Comparison of ENCODE assay signal across 23 mouse cellular contexts in genomic region chr15:27483183-27483582, GRCm38 (mm10). TPM values are rescaled to one million over a fixed set of nuclear protein-coding genes. Genes with fewer than 3 reads are reported as not detected.
A peak's percentile ranks its signal among the peaks of the same experiment; 100 is the strongest.
DNase-seq lines count a peak whose midpoint lies in the region; ATAC-seq and TF ChIP-seq lines count a peak whose summit lies in the region.
"Had no signal": no experiment of that assay in that cellular context is flagged by ENCODE, and none has a peak within 500 bp of the region (broad histone marks: within the 10 kb centered on the region; RNA-seq: fewer than 3 reads in every experiment).

No protein-coding gene starts in this region.

- 70% methylated on average over 3 of the region's 3 CpGs for WGBS in hindbrain, embryonic 13.5 days
- 60% methylated on average over 3 of the region's 3 CpGs for WGBS in hindbrain, postnatal 0 days
- 40% methylated on average over 3 of the region's 3 CpGs for WGBS in lung, embryonic 15.5 days
- 47% methylated on average over 3 of the region's 3 CpGs for WGBS in lung, postnatal 0 days

- no peak overlapping the region for H3K4me3 ChIP-seq in hindbrain, embryonic 13.5 days
- H3K4me3 ChIP-seq in hindbrain, postnatal 0 days (ENCODE audit: low read length), result no peak overlapping the region
- no peak overlapping the region for H3K4me3 ChIP-seq in lung, embryonic 15.5 days
- no peak overlapping the region for H3K4me3 ChIP-seq in lung, postnatal 0 days (ENCODE audit: low read depth, low read length)
- H3K4me3 ChIP-seq: embryonic facial prominence, embryonic 12.5 days; embryonic facial prominence, embryonic 15.5 days; forebrain, embryonic 12.5 days; heart, adult 2 months; heart, embryonic 10.5 days; heart, embryonic 13.5 days; hindbrain, embryonic 15.5 days; intestine, embryonic 15.5 days had no signal

- ATAC-seq in hindbrain, embryonic 13.5 days (ENCODE audit: low FRiP score), result no peak
- no peak for ATAC-seq in hindbrain, postnatal 0 days
- ATAC-seq in lung, embryonic 15.5 days (ENCODE audit: borderline replicate concordance, extremely low read depth, low FRiP score, low TSS enrichment), result peak; percentile 50; the same call in 1 of the 2 replicates
- no peak for ATAC-seq in lung, postnatal 0 days
- ATAC-seq: CD4-positive, CD25-positive, alpha-beta regulatory T cell, adult 4 months; intestine, embryonic 15.5 days had no signal

- 0 out of 2 replicates have a peak overlapping the region, but pooled peaks have one; percentile 30 for H3K27ac ChIP-seq in hindbrain, embryonic 13.5 days
- H3K27ac ChIP-seq in hindbrain, postnatal 0 days, result no peak overlapping the region
- no peak overlapping the region for H3K27ac ChIP-seq in lung, embryonic 15.5 days
- H3K27ac ChIP-seq in lung, postnatal 0 days (ENCODE audit: low read length), result no peak overlapping the region
- H3K27ac ChIP-seq: embryonic facial prominence, embryonic 12.5 days; embryonic facial prominence, embryonic 15.5 days; forebrain, embryonic 12.5 days; heart, adult 2 months; heart, embryonic 10.5 days; heart, embryonic 13.5 days; hindbrain, embryonic 15.5 days; intestine, embryonic 15.5 days had no signal

- H3K4me2 ChIP-seq in hindbrain, embryonic 13.5 days, result no peak overlapping the region
- H3K4me2 ChIP-seq in hindbrain, postnatal 0 days (ENCODE audit: low read depth, low read length), result no peak overlapping the region
- H3K4me2 ChIP-seq in lung, embryonic 15.5 days, result no peak overlapping the region
- H3K4me2 ChIP-seq in lung, postnatal 0 days (replicated peaks; ENCODE audit: low read depth, low read length), result no peak overlapping the region
- H3K4me2 ChIP-seq: embryonic facial prominence, embryonic 12.5 days; embryonic facial prominence, embryonic 15.5 days; forebrain, embryonic 12.5 days; heart, embryonic 13.5 days; hindbrain, embryonic 15.5 days; intestine, embryonic 15.5 days had no signal

- TF ChIP-seq EP300 in lung, postnatal 0 days (IDR thresholded peaks at IDR 0.05), result no peak

- DNase-seq in hindbrain, postnatal 0 days (ENCODE audit: low spot score), result no peak
- no peak for DNase-seq in lung, postnatal 0 days (ENCODE audit: low spot score)
- peak; percentile 37 for DNase-seq in ES-CJ7 (ENCODE audit: low read depth, low spot score)
- DNase-seq in ZHBTc4 (ENCODE audit: low read depth, low spot score), result peak; percentile 38
- DNase-seq: adrenal gland, postnatal 14 days; cerebellum, adult 11 months; cerebellum, adult 2 months; cerebellum, adult 9-11 months; gastrocnemius, postnatal 10 days; gastrocnemius, postnatal 36 days; heart, adult 2 months; heart, postnatal 14 days; heart, postnatal 4 days had no signal

- peaks cover 58% of the 10 kb centered on the region for H3K4me1 ChIP-seq in hindbrain, embryonic 13.5 days (replicated peaks)
- peaks cover 39% of the 10 kb centered on the region for H3K4me1 ChIP-seq in hindbrain, postnatal 0 days (ENCODE audit: insufficient read depth, low read length)
- H3K4me1 ChIP-seq in lung, embryonic 15.5 days, result peaks cover 25% of the 10 kb centered on the region
- no peaks in the 10 kb centered on the region; the same call in 1 of the 2 replicates for H3K4me1 ChIP-seq in lung, postnatal 0 days (ENCODE audit: insufficient read depth, low read depth, low read length)

- H3K36me3 ChIP-seq in hindbrain, embryonic 13.5 days, result no peaks in the 10 kb centered on the region
- no peaks in the 10 kb centered on the region for H3K36me3 ChIP-seq in hindbrain, postnatal 0 days (ENCODE audit: insufficient read depth, low read length)
- H3K36me3 ChIP-seq in lung, embryonic 15.5 days, result no peaks in the 10 kb centered on the region
- H3K36me3 ChIP-seq in lung, postnatal 0 days (ENCODE audit: insufficient read depth, low read length), result no peaks in the 10 kb centered on the region
- H3K36me3 ChIP-seq: embryonic facial prominence, embryonic 12.5 days; embryonic facial prominence, embryonic 15.5 days; forebrain, embryonic 12.5 days; heart, embryonic 10.5 days; heart, embryonic 13.5 days; hindbrain, embryonic 15.5 days; intestine, embryonic 15.5 days had no signal

- H3K27me3 ChIP-seq in hindbrain, embryonic 13.5 days, result no peaks in the 10 kb centered on the region
- no peaks in the 10 kb centered on the region for H3K27me3 ChIP-seq in hindbrain, postnatal 0 days (ENCODE audit: insufficient read depth, low read length)
- no peaks in the 10 kb centered on the region; the same call in 1 of the 2 replicates for H3K27me3 ChIP-seq in lung, embryonic 15.5 days
- no peaks in the 10 kb centered on the region for H3K27me3 ChIP-seq in lung, postnatal 0 days (replicated peaks; ENCODE audit: insufficient read depth, low read length)
- H3K27me3 ChIP-seq: embryonic facial prominence, embryonic 12.5 days; embryonic facial prominence, embryonic 15.5 days; forebrain, embryonic 12.5 days; heart, embryonic 13.5 days; hindbrain, embryonic 15.5 days; intestine, embryonic 15.5 days had no signal

- H3K9ac ChIP-seq in hindbrain, embryonic 13.5 days, result no peak overlapping the region
- H3K9ac ChIP-seq in hindbrain, postnatal 0 days (replicated peaks; ENCODE audit: low read length), result no peak overlapping the region
- H3K9ac ChIP-seq in lung, embryonic 15.5 days, result no peak overlapping the region
- no peak overlapping the region for H3K9ac ChIP-seq in lung, postnatal 0 days (replicated peaks; ENCODE audit: low read depth)
- H3K9ac ChIP-seq: embryonic facial prominence, embryonic 12.5 days; embryonic facial prominence, embryonic 15.5 days; forebrain, embryonic 12.5 days; heart, embryonic 13.5 days; hindbrain, embryonic 15.5 days; intestine, embryonic 15.5 days had no signal

- H3K9me3 ChIP-seq in hindbrain, embryonic 13.5 days, result no peaks in the 10 kb centered on the region
- no peaks in the 10 kb centered on the region for H3K9me3 ChIP-seq in hindbrain, postnatal 0 days (ENCODE audit: low read length)
- no peaks in the 10 kb centered on the region for H3K9me3 ChIP-seq in lung, embryonic 15.5 days
- no peaks in the 10 kb centered on the region for H3K9me3 ChIP-seq in lung, postnatal 0 days (ENCODE audit: low read length)
- H3K9me3 ChIP-seq: embryonic facial prominence, embryonic 12.5 days; embryonic facial prominence, embryonic 15.5 days; forebrain, embryonic 12.5 days; heart, embryonic 10.5 days; heart, embryonic 13.5 days; hindbrain, embryonic 15.5 days; intestine, embryonic 15.5 days had no signal

- TF ChIP-seq CTCF in hindbrain, postnatal 0 days (IDR thresholded peaks at IDR 0.05; ENCODE audit: low read depth), result no peak
- TF ChIP-seq CTCF in lung, postnatal 0 days (IDR thresholded peaks at IDR 0.05), result no peak

RNA-seq across cellular contexts. Expression of gene Ank, which starts 16.7 kb away (rescaled TPM):
- 13.2 and 13.3 TPM in 2 replicates for polyA plus RNA-seq in hindbrain, embryonic 13.5 days (2015; fragmentation: Nextera tagmentation; extraction: Ambion mirVana)
- total RNA-seq in hindbrain, postnatal 0 days (2014; rRNA removed), result 28.8 and 31.1 TPM in 2 replicates
- 18.1 and 19.6 TPM in 2 replicates for polyA plus RNA-seq in hindbrain, postnatal 0 days (2015; fragmentation: Nextera tagmentation; extraction: Ambion mirVana)
- polyA plus RNA-seq in lung, embryonic 15.5 days (2015; fragmentation: Nextera tagmentation; extraction: Ambion mirVana), result 7.3 and 8.0 TPM in 2 replicates
- 6.8 and 9.3 TPM in 2 replicates for polyA plus RNA-seq in lung, postnatal 0 days (2015; fragmentation: Nextera tagmentation; extraction: Ambion mirVana)

Comparison
In these comparisons a context has a peak if more than half of its experiments do, and no peak if none do; other contexts are left out.
1. DNase-seq: peak in ES-CJ7 (single experiment) and ZHBTc4 (single experiment); none in hindbrain, postnatal 0 days (single experiment) and lung, postnatal 0 days (single experiment).